Mouse (Mus musculus): ENCODE measurements around the gene Dynll2. TPM values are rescaled to one million over a fixed set of nuclear protein-coding genes. Genes with fewer than 3 reads are reported as not detected.
A peak's percentile ranks its signal among the peaks of the same experiment; 100 is the strongest.

Dynll2 gene
- total and polyA plus RNA-seq, 2 experiments from 2014 or later, result 56.8 to 72.1 TPM

GRCm38 (mm10) chr11:88012621-88013244, 25.4 kb upstream of the Dynll2 start:
- Histone ChIP-seq H3K4me1 (ENCODE audit: insufficient read depth, low read length) (peaks cover 8% of the 10 kb centered on the region), H3K27me3 (ENCODE audit: insufficient read depth, low read length) (no peaks in the 10 kb centered on the region), H3K9me3 (ENCODE audit: low read length) (no peaks in the 10 kb centered on the region), H3K9ac (replicated peaks; ENCODE audit: low read length, poor library complexity, severe bottlenecking) (no peak overlapping the region), H3K27ac (ENCODE audit: low read depth, low read length) (no peak overlapping the region), H3K4me3 (ENCODE audit: low read depth, low read length) (no peak overlapping the region), H3K36me3 (ENCODE audit: insufficient read depth, low read length) (no peaks in the 10 kb centered on the region), H3K4me2 (ENCODE audit: low read depth, low read length, poor library complexity, severe bottlenecking) (no peak overlapping the region)
- DNase-seq (ENCODE audit: low spot score) (no peak), ATAC-seq (ENCODE audit: low FRiP score) (no peak)
- 94% methylated on average over 11 of the region's 11 CpGs for WGBS
- TF ChIP-seq CTCF (IDR thresholded peaks at IDR 0.05), result no peak

- Histone ChIP-seq H3K9me3 (ENCODE audit: low read length) (no peaks in the 10 kb centered on the region), H3K36me3 (ENCODE audit: insufficient read depth, low read length) (no peaks in the 10 kb centered on the region), H3K4me1 (ENCODE audit: insufficient read depth, low read length) (peaks cover 8% of the 10 kb centered on the region), H3K4me2 (ENCODE audit: low read depth, low read length, poor library complexity, severe bottlenecking) (no peak overlapping the region), H3K4me3 (ENCODE audit: low read depth, low read length) (no peak overlapping the region), H3K27me3 (ENCODE audit: insufficient read depth, low read length) (no peaks in the 10 kb centered on the region), H3K27ac (ENCODE audit: low read depth, low read length) (no peak overlapping the region), H3K9ac (replicated peaks; ENCODE audit: low read length, poor library complexity, severe bottlenecking) (no peak overlapping the region)
- DNase-seq (ENCODE audit: low spot score), result no peak
- ATAC-seq (ENCODE audit: low FRiP score), result no peak
- no peak for TF ChIP-seq CTCF (IDR thresholded peaks at IDR 0.05)
- 91% methylated on average over 7 of the region's 7 CpGs for WGBS
Observed at GRCm38 (mm10) chr11:88011914-88012419, 24.6 kb upstream of the Dynll2 start.

- H3K4me2 ChIP-seq (ENCODE audit: low read depth, low read length, poor library complexity, severe bottlenecking), result no peak overlapping the region
- H3K36me3 ChIP-seq (ENCODE audit: insufficient read depth, low read length), result no peaks in the 10 kb centered on the region
- peaks cover 8% of the 10 kb centered on the region for H3K4me1 ChIP-seq (ENCODE audit: insufficient read depth, low read length)
- ATAC-seq (ENCODE audit: low FRiP score) (no peak), DNase-seq (ENCODE audit: low spot score) (no peak)
- H3K9ac ChIP-seq (replicated peaks; ENCODE audit: low read length, poor library complexity, severe bottlenecking), result no peak overlapping the region
- no peak overlapping the region for H3K4me3 ChIP-seq (ENCODE audit: low read depth, low read length)
- no peaks in the 10 kb centered on the region for H3K27me3 ChIP-seq (ENCODE audit: insufficient read depth, low read length)
- TF ChIP-seq CTCF (IDR thresholded peaks at IDR 0.05), result no peak
- WGBS, result 81% methylated on average over 11 of the region's 11 CpGs
- no peak overlapping the region for H3K27ac ChIP-seq (ENCODE audit: low read depth, low read length)
- H3K9me3 ChIP-seq (ENCODE audit: low read length), result no peaks in the 10 kb centered on the region
Observed at GRCm38 (mm10) chr11:88011208-88011913, 24.0 kb upstream of the Dynll2 start.

- ATAC-seq (ENCODE audit: low FRiP score) (0 out of 2 replicates have a peak, but pooled peaks have one; percentile 54), DNase-seq (ENCODE audit: low spot score) (peak; percentile 84)
- H3K9me3 ChIP-seq (ENCODE audit: low read length), result no peaks in the 10 kb centered on the region
- TF ChIP-seq CTCF (IDR thresholded peaks at IDR 0.05), result no peak
- peaks cover 8% of the 10 kb centered on the region for H3K4me1 ChIP-seq (ENCODE audit: insufficient read depth, low read length)
- no peaks in the 10 kb centered on the region for H3K27me3 ChIP-seq (ENCODE audit: insufficient read depth, low read length)
- peak overlapping the region; percentile 51; the same call in 1 of the 2 replicates for H3K9ac ChIP-seq (replicated peaks; ENCODE audit: low read length, poor library complexity, severe bottlenecking)
- 18% methylated on average over 16 of the region's 16 CpGs for WGBS
- H3K4me2 ChIP-seq (ENCODE audit: low read depth, low read length, poor library complexity, severe bottlenecking), result peak overlapping the region; percentile 40
- H3K36me3 ChIP-seq (ENCODE audit: insufficient read depth, low read length), result no peaks in the 10 kb centered on the region
- H3K4me3 ChIP-seq (ENCODE audit: low read depth, low read length), result peak overlapping the region; percentile 18; the same call in 1 of the 2 replicates
- peak overlapping the region; percentile 70 for H3K27ac ChIP-seq (ENCODE audit: low read depth, low read length)
Observed at GRCm38 (mm10) chr11:88009542-88010190, 22.3 kb upstream of the Dynll2 start.

- H3K4me1 ChIP-seq (ENCODE audit: insufficient read depth, low read length), result peaks cover 8% of the 10 kb centered on the region
- H3K4me2 ChIP-seq (ENCODE audit: low read depth, low read length, poor library complexity, severe bottlenecking), result no peak overlapping the region
- 55% methylated on average over 1 of the region's 1 CpGs for WGBS
- no peaks in the 10 kb centered on the region for H3K27me3 ChIP-seq (ENCODE audit: insufficient read depth, low read length)
- H3K4me3 ChIP-seq (ENCODE audit: low read depth, low read length), result no peak overlapping the region
- ATAC-seq (ENCODE audit: low FRiP score) (no peak), DNase-seq (ENCODE audit: low spot score) (no peak)
- no peak overlapping the region for H3K27ac ChIP-seq (ENCODE audit: low read depth, low read length)
- H3K9me3 ChIP-seq (ENCODE audit: low read length), result no peaks in the 10 kb centered on the region
- TF ChIP-seq CTCF (IDR thresholded peaks at IDR 0.05), result no peak
- H3K9ac ChIP-seq (replicated peaks; ENCODE audit: low read length, poor library complexity, severe bottlenecking), result no peak overlapping the region
- no peaks in the 10 kb centered on the region for H3K36me3 ChIP-seq (ENCODE audit: insufficient read depth, low read length)
Observed at GRCm38 (mm10) chr11:88008641-88009040, 21.3 kb upstream of the Dynll2 start.
